ENCODE assay signal across 30 mouse cellular contexts in the genomic region with DNA sequence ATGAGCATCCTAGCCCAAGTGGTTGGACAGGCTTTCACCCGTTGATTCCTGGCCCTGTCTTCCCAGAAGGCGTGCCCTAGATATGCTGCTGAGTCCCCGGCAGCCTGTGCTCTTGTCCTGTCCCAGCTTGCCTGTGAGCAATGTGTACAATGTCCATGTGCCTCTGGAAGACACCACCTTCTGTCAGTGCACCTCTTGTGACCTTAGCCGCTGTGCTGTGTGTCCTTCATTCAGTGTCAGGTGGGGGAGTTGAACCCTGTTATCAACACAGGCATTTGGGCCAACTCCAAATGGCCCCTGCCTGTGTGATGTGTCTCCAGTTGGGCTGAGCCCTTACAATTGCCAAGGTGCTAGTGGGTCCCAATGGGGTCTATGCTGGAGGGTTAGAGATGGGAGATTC. TPM values are rescaled to one million over a fixed set of nuclear protein-coding genes. Genes with fewer than 3 reads are reported as not detected.
DNase-seq lines count a peak whose midpoint lies in the region; ATAC-seq and TF ChIP-seq lines count a peak whose summit lies in the region.
"Had no signal": no experiment of that assay in that cellular context is flagged by ENCODE, and none has a peak within 500 bp of the region (broad histone marks: within the 10 kb centered on the region; RNA-seq: fewer than 3 reads in every experiment).

No protein-coding gene starts in this region.

- no peak overlapping the region for H3K9ac ChIP-seq in heart, postnatal 0 days (replicated peaks; ENCODE audit: low read depth, low read length)
- H3K9ac ChIP-seq: forebrain, embryonic 13.5 days; hindbrain, embryonic 14.5 days had no signal

- intact Hi-C loops in heart, postnatal 10 days (cut with DNase I) = no loop called here

- H3K36me3 ChIP-seq in heart, postnatal 0 days (replicated peaks; ENCODE audit: control insufficient read depth, insufficient read depth, low read length) = peaks cover 40% of the 10 kb centered on the region

- H3K9me3 ChIP-seq in heart, postnatal 0 days (replicated peaks; ENCODE audit: control insufficient read depth, low read length) = no peaks in the 10 kb centered on the region
- H3K9me3 ChIP-seq: forebrain, embryonic 10.5 days; forebrain, embryonic 13.5 days had no signal

- peak; percentile 91 for DNase-seq in heart, adult 11 months
- DNase-seq in heart, postnatal 4 days = no peak
- DNase-seq in heart, postnatal 0 days (ENCODE audit: low spot score) = no peak
- no peak for DNase-seq in heart, postnatal 10 days
- peak; percentile 18 for DNase-seq in urinary bladder, postnatal 14 days (ENCODE audit: low spot score)
- no peak for DNase-seq in urinary bladder, postnatal 4 days (ENCODE audit: low spot score in 2 of 2)
- no peak for DNase-seq in lung, postnatal 14 days
- DNase-seq: adrenal gland, adult 8-10 months; adrenal gland, postnatal 25 days; cerebellum, adult 11-12 months; cerebellum, adult 9-10 months; cerebellum, postnatal 14 days; gastrocnemius, postnatal 10 days; gastrocnemius, postnatal 36 days; heart, postnatal 36 days had no signal

- H3K4me1 ChIP-seq in heart, postnatal 0 days (ENCODE audit: control insufficient read depth, insufficient read depth) = no peaks in the 10 kb centered on the region
- H3K4me1 ChIP-seq: forebrain, embryonic 10.5 days; forebrain, embryonic 13.5 days had no signal

- H3K4me3 ChIP-seq in heart, postnatal 0 days (ENCODE audit: low read depth, low read length) = no peak overlapping the region
- H3K4me3 ChIP-seq: forebrain, embryonic 10.5 days; forebrain, embryonic 13.5 days had no signal

- WGBS in heart, postnatal 0 days = 48% methylated on average over 4 of the region's 4 CpGs

- peak; percentile 64; the same call in 1 of the 2 replicates for ATAC-seq in heart, postnatal 0 days (ENCODE audit: insufficient read depth, low read depth)
- ATAC-seq: activated CD4-positive, CD25-positive, alpha-beta regulatory T cell, adult 4 months; forebrain, embryonic 13.5 days; forebrain, embryonic 16.5 days; hindbrain, postnatal 0 days; inflammation-experienced regulatory T-cells, adult 6 months had no signal

- H3K27me3 ChIP-seq in heart, postnatal 0 days (ENCODE audit: control insufficient read depth, insufficient read depth, low read length) = no peaks in the 10 kb centered on the region
- H3K27me3 ChIP-seq: forebrain, embryonic 13.5 days had no signal

- H3K4me2 ChIP-seq in heart, postnatal 0 days (ENCODE audit: low read depth, low read length) = no peak overlapping the region
- H3K4me2 ChIP-seq: forebrain, embryonic 13.5 days; heart, embryonic 11.5 days; hindbrain, embryonic 14.5 days had no signal

- no peak for TF ChIP-seq CTCF in heart, postnatal 0 days (IDR thresholded peaks at IDR 0.05; ENCODE audit: low read depth)

- no peak for TF ChIP-seq EP300 in heart, postnatal 0 days (IDR thresholded peaks at IDR 0.05; ENCODE audit: low read depth)

- H3K27ac ChIP-seq in heart, postnatal 0 days (ENCODE audit: low read depth) = no peak overlapping the region
- H3K27ac ChIP-seq: forebrain, embryonic 10.5 days; forebrain, embryonic 13.5 days; hindbrain, embryonic 14.5 days; hindbrain, postnatal 0 days had no signal

RNA-seq across cellular contexts. Expression of gene Sh3bp5l, which starts 16.2 kb away (rescaled TPM):
- total RNA-seq in heart, postnatal 4 days (2021) = 10 to 100 TPM; 38.5 to 51.5 TPM
- 30.2 and 42.9 TPM in 2 replicates for total RNA-seq in heart, postnatal 0 days (2014; rRNA removed; ENCODE audit: low replicate concordance)
- 28.2 and 29.5 TPM in 2 replicates for polyA plus RNA-seq in heart, postnatal 0 days (2015; fragmentation: Nextera tagmentation; extraction: Ambion mirVana)
- total RNA-seq in heart, postnatal 10 days (2021) = 10 to 100 TPM; 44.3 to 44.8 TPM

RNA-seq across cellular contexts. Expression of gene Zfp672, which starts 16.6 kb away (rescaled TPM):
- 10 to 100 TPM; 37.5 to 44.2 TPM for total RNA-seq in heart, postnatal 4 days (2021)
- total RNA-seq in heart, postnatal 0 days (2014; rRNA removed; ENCODE audit: low replicate concordance) = 31.4 and 62.4 TPM in 2 replicates
- 53.5 and 60.8 TPM in 2 replicates for polyA plus RNA-seq in heart, postnatal 0 days (2015; fragmentation: Nextera tagmentation; extraction: Ambion mirVana)
- total RNA-seq in heart, postnatal 10 days (2021) = 10 to 100 TPM; 48.5 to 51.4 TPM

RNA-seq across cellular contexts. Expression of gene Lypd8, which starts 32.1 kb away (rescaled TPM):
- total RNA-seq in heart, postnatal 4 days (2021) = not detected
- total RNA-seq in heart, postnatal 0 days (2014; rRNA removed; ENCODE audit: low replicate concordance) = not detected in 2 replicates
- polyA plus RNA-seq in heart, postnatal 0 days (2015; fragmentation: Nextera tagmentation; extraction: Ambion mirVana) = 0.12 TPM in 1 of 2 replicates, not detected in the other
- under 1 TPM in 1 of 2 experiments, not detected in 1; 0.22 TPM for total RNA-seq in heart, postnatal 10 days (2021)
- total RNA-seq: adrenal gland, adult 8-10 months; adrenal gland, postnatal 25 days; ES-E14; gastrocnemius, adult 18-20 months; gastrocnemius, postnatal 10 days; gastrocnemius, postnatal 36 days; heart, adult 18-20 months; heart, postnatal 36 days; hindbrain, postnatal 0 days had no signal
- polyA plus RNA-seq: activated CD4-positive, CD25-positive, alpha-beta regulatory T cell, adult 4 months; embryonic facial prominence, embryonic 11.5 days; embryonic facial prominence, embryonic 14.5 days; forebrain, embryonic 10.5 days; forebrain, embryonic 16.5 days; heart, embryonic 11.5 days; heart, embryonic 14.5 days; hindbrain, embryonic 11.5 days; hindbrain, embryonic 14.5 days; hindbrain, postnatal 0 days; inflammation-experienced regulatory T-cells, adult 6 months had no signal

RNA-seq across cellular contexts. Expression of gene Zfp692, which starts 39.9 kb away (rescaled TPM):
- total RNA-seq in heart, postnatal 4 days (2021) = 1 to 10 TPM; 4.2 to 6.6 TPM
- 8.2 and 12.6 TPM in 2 replicates for total RNA-seq in heart, postnatal 0 days (2014; rRNA removed; ENCODE audit: low replicate concordance)
- 4.9 and 5.0 TPM in 2 replicates for polyA plus RNA-seq in heart, postnatal 0 days (2015; fragmentation: Nextera tagmentation; extraction: Ambion mirVana)
- total RNA-seq in heart, postnatal 10 days (2021) = 1 to 10 TPM; 4.5 TPM

Comparison
In these comparisons a context has a peak if more than half of its experiments do, and no peak if none do; other contexts are left out.
1. DNase-seq: peak in heart, adult 11 months (single experiment) and urinary bladder, postnatal 14 days (single experiment); none in heart, postnatal 4 days (single experiment), heart, postnatal 0 days (single experiment), heart, postnatal 10 days (0 of 2), urinary bladder, postnatal 4 days (0 of 2) and lung, postnatal 14 days (single experiment).